Mouse (Mus musculus) c-Kit-positive CD71-positive TER-119-negative erythroid progenitor cells, embryonic 14.5 days (primary cell): ENCODE measurements at regions not wholly inside any gene's neighbourhood (a gene's known extent, or its start where the extent isn't known, plus 50 kb on each side); places are given as distances from the start of the nearest gene placed in this dataset.

Experiments used
- DNase-seq: peaks from one replicate; pipeline ENCODE4 v3.0.0-alpha.2; 2013; ENCODE audit warnings: low read depth

GRCm38 (mm10) chr12:68683897-68684296, 475.1 kb downstream of the Rps29 start:
- DNase-seq = no peak

DNA sequence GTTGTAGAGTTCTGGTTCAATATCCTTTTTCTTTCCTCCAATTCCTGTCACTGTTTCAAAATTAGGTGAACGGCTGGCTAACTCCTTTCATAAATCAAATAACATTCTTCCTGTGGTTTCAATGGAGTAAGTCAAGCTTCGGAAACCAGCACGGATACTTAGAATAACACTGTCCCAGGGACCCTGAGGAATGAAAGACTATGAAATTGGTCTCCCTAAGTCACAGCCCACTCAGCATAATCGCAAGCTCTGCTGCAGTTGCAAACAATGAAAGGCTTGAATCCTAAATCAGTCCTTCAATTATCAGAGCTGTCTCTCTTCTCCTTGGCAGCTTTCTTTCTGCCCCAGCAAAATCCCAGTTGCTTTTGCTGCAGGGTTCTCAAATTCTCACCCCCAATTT, 475.8 kb downstream of the Rps29 start:
- no peak for DNase-seq

GRCm38 (mm10) chr12:68680668-68681067, 478.3 kb downstream of the Rps29 start:
- DNase-seq = no peak

DNA sequence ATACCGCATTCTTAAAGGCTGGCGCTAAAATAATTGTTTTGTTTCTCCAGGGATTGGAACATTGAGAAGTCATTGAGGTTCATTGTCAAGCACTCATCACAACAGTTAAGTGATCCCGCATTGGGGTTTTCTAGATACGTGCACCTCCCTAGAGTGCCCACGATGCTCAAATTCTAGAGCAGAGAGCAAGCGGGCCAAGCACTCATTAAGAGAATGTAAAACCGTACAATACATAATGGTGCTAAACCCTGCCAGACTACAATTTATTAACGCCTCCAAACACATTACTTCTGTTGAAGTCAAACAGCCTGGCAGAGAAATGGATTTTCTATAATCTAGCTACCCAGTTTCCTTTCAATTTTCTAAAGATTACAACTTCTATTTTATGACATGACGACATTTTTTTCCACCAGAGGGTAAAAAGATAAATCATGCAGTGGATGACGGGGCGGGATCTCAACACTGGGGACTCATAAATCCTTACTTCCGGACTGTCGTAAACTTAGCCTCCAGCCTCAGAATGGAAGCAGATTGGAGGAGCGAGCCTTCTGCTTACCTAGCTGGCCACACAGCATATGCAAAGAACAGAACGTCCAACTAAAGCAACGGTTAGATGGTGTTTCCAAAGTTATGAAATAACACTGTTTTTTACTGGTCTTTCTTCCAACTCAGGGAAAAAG, 482.8 kb downstream of the Rps29 start:
- DNase-seq = no peak

DNA sequence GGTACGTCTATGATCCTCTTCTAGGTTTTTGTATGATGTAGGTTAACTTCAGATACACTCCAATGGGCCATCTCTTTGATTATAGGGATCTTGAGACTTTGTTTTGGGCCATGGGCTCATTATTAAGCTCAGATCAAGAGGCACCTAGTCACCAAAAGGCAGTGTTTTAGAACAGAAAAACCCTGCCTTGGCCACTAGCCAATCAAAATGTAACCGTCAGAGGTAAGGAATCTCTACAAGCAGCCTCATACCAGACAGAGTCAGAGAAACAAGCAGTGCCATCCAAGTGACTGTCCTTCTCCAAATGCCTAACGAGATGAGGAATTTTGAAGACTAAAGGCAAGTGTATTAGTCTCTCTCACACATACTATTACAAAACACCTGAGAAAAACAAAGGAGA, 487.0 kb downstream of the Rps29 start:
- DNase-seq = no peak

DNA sequence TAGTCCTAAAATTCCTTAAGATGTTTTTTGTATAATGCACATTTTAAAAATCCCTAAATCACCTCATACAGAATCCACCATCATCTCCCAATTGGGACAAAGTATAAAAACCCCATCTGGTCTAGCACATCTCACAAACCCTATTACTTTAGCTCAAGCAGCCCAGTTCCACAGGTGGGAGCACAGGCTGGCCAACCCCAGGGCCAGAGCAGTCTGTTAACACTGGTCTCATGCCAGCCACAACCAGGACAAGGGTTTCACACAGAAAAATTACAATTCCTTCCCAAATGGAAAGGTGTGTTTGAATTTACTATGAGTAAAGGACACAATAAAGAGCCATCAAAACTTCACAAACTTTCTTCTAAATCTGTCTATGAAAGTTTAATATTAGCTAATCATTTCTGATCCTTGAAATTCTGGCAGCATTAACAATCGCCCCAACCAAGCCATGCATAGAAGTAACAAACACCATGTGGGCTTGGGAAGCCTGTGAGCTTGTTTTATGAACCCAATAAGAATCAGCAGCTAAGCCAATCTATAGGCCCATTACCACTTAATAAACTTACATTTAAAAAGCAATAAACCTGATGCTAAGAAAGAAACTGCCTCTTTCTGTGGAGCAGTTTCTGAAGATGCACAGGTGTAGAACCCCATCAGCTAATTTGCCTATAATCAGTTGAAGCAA, 512.9 kb downstream of the Rps29 start:
- no peak for DNase-seq

GRCm38 (mm10) chr12:68643671-68644070, 515.3 kb downstream of the Rps29 start:
- DNase-seq = no peak

DNA sequence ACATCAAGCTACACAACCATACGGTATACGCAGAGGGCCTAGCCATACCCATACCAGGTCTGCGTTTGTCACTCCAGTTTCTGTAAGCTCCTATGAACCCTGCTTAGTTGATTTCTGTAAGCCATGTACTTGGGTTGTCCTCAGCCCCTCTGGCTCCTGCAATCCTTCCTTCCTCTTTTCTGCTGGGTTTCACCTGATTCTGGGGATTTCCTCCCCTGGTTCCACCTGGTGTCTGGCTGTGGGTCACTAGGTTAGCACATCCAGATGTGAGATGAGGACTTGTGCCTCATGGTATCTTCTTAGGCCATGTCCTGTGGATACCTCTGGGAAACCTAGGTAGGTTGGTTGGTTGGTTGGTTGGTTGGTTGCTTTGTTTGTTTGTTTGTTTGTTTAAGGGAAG, 526.5 kb downstream of the Rps29 start:
- no peak for DNase-seq

DNA sequence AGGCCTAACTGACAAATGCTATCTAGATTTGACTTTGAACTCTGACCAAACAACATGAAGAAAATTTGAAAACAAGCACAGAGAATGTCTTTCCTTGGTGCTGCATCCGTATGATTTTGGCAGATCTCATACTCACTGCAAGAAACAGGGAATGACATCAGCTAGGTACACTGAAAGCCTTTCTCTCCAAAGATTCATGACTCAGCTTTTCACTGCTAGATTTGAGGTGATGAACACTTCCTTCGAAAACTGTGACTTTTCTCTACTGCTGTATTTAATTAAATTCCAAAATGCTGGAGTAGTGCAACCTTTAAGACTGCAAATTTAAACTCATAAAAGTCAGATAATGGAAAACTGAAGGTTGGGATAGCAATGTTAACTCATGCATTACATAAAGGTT, 540.6 kb downstream of the Rps29 start:
- no peak for DNase-seq

GRCm38 (mm10) chr12:68605417-68606000, 553.5 kb downstream of the Rps29 start:
- DNase-seq = no peak

DNA sequence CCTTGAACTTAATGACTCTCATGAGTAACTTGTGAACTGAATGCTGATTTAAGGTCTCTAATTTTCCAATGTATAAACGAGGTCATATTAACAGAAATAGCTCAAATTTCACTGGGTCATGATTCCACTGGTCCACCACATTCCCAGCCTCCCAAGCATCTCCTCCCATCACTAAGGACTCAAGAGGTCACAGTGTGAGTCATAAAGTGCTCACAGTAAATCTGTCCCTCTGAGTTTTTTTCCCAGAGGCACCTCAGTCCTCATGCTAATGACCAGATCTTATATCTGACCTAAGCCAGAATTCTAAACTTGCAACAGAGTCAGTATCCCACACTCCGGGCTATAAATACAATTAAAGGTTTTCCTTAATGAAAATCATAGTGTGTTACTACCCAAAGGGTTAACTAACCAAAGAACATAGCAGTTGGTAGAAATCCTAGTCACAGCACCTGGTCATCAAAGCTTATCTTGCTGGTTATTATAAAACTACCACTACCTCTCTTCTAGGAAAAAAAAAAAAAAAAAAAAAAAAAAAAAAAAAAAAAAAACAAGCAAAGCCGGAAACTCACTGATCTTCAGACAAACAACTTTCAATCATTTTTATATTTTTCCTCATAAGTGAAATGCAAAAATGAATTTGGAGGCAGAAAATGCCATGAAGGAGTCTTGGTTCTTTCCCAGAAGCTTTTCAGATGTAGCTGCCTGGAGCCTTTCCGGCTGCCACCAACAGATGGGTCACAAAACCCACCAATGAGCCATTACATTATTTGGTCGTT, 554.3 kb downstream of the Rps29 start:
- no peak for DNase-seq

GRCm38 (mm10) chr12:68602682-68603081, 556.3 kb downstream of the Rps29 start:
- no peak for DNase-seq

DNA sequence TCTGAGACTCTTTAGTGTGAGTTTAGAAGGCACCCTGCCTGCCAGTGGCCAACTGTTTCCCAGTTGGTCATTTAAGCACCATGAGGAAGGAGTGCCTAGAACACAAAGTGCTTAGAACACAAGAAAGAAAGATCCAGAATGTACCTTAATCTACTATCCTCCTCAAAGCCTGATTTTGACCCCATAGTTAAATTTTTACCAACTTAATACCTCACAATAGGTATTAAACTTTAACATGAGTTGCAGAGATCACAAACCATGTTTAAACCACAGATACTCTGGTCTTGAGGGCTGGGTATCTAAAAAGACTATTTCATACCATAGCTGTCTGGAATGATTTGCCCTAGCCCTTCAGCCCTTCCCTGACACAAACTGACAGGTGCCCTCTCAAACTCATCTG, 557.6 kb downstream of the Rps29 start:
- no peak for DNase-seq

DNA sequence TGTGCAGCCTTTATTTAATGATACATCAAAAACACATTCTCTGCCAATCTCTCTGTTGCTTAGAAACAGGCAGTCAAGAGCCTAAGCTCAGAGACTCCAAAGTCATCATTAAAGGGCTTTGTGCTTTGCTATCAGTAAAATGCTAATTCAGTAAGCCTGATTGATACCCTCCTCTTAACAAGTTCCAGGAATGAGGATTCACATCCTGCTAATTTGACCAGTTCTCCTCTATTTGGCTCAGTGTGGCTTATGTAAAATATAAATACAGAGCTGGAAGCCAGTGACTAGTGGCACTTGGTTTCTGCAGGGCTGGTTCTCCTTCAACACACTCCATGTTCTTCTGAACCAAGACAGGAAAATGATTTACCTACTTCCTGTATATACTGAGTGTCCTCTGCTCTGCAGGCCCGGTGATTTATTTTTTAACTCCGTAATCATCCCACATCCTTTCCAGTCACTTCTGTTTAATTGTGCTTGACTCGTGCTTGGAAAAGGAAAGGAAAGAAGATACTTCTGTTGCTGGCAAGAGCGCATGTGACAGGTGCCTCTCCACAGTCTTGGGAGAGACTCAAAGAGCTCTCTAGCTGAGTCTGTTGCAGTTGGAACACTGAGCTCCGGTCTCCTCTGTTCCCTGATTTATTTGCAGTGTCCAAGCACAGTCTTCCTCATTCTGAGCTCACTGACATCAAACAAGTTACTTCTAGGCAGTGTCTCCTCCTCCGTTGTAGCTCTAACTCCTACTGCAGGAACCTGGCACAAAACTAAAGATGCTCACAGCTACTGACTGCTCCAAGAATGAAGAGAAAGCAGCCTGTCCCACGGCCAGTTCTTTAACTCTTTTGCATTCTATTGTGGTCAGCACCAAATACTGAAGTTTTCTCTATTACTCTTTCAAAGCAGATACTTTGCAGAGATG, 559.0 kb downstream of the Rps29 start:
- DNase-seq = no peak

- no peak for DNase-seq
These were observed 559.9 kb downstream of the Rps29 start for GRCm38 (mm10) chr12:68599016-68599616.

GRCm38 (mm10) chr12:68585524-68585872, 573.5 kb downstream of the Rps29 start:
- no peak for DNase-seq

- DNase-seq = no peak
These were observed 574.0 kb downstream of the Rps29 start for GRCm38 (mm10) chr12:68584786-68585523.

- no peak for DNase-seq
These were observed 579.1 kb downstream of the Rps29 start for GRCm38 (mm10) chr12:68579909-68580308.

DNA sequence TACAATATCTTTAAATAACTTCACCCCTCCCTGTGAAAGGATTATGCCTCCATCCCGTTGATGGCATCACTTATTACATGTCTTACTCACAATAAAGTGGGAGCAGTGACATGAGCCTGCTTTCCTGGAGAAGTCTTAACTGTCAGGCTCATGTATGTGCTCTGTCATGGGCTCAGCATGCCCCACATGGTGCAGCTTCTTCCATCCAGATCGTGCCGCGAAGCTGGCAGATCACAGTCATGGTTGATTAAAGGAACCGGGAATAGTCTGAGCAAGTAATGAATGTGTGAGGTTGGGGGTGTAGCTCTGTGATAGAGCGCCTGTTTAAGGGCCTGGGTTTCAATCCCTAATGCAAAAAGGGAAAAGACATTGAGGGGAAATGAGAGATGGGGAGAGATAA, 581.5 kb downstream of the Rps29 start:
- no peak for DNase-seq

DNA sequence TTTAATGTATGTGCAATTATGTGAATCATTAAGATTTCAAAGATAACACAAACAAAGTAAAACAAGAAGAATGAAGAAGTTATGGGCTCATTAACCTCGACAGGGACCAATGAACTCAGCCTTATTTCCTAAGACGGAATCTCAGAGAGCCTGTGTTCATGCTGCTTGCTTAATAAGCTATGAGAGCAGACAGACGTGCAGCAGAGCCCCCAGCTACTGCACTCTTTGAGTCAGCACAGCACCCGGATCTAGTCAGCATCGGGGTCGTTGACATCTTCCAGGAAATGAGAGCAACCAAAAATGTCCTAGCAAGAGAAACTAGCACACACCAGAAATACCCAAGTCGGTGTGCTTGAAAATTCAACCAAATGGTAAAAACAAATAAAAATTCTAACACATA, 582.1 kb downstream of the Rps29 start:
- DNase-seq = no peak
